Mouse (Mus musculus) adrenal gland, postnatal 0 days (tissue): ENCODE results near the gene Orc4. TPM values are rescaled to one million over a fixed set of nuclear protein-coding genes. Genes with fewer than 3 reads are reported as not detected.

Experiments used
- polyA plus RNA-seq: library from polyadenylated mRNA; unstranded; fragments of >200 nt; fragmentation: Nextera tagmentation; extraction: Ambion mirVana; gene quantifications from 2 replicates; pipeline ENCODE4 v1.2.1, GENCODE M21; 2015

Orc4 gene
- polyA plus RNA-seq, result 90.9 and 99.9 TPM in 2 replicates

DNA sequence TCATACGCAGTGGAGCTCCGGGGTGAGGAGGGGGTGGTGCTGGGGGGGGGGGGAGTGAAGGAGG lies at the start of gene Orc4:
Gene Orc4, minus strand, starts transcription at position 26 of the 64 bp plus-strand sequence.

DNA sequence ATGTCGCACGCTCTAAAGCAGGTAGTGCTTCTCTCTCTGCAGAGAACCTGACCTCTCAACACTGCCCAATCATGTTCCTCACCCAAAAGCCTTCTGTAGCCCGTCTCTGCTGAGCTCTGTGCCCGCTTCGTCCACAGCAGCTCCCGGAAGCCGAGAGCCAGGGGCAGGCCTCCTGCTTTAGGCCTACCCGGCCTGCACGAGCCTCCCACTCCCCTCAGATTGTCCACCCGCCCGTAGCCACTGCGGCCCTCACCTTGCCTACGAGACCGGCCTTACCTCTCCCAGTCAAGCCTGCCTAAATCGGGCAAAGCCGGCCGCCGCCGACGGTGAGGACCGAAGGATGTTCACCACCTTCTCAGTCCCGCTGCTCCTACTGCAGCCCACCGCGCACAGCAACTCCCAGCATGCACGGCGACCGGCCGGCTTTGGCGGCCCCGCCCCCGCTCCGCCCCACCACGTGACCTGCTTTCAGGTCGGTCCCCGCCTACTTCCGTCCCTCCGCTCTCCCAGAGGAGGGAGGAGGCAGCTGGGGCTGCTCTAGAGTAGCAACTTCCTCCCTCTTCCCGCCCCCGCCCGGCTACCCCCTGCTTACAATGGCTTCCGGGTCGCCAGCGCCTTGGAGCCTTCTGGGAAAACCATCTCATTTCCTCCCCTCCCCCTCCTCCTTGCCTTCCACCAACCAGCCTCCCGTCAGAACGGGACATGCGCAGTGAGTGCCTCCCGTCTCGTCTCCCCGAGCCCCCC lies 1.1 kb downstream of the Orc4 start, which contains the start of gene Mbd5:
Gene Mbd5, plus strand, starts transcription at position 668 of the 744 bp plus-strand sequence.

Other genes starting within 250 kb of the Orc4 start
- gene Acvr2a, start 136.2 kb downstream of the Orc4 start, polyA plus RNA-seq, result 6.8 and 8.3 TPM in 2 replicates
- 18.5 and 22.1 TPM in 2 replicates for gene Mbd5, start 769 bp downstream of the Orc4 start, polyA plus RNA-seq